Mouse (Mus musculus) heart, embryonic 13.5 days (tissue): ENCODE data around the gene Gm3336. TPM values are rescaled to one million over a fixed set of nuclear protein-coding genes. Genes with fewer than 3 reads are reported as not detected.

ENCODE experiments used
- ATAC-seq: fragments of 200-750 bp; cut with Nextera tagmentation; 2 replicates; pipeline ENCODE4 v1.8.0; 2017; ENCODE audit warnings: moderate TSS enrichment; ENCODE audit not compliant: insufficient number of reproducible peaks, low FRiP score, low TSS enrichment; ENCODE audit errors: extremely low read depth
- H3K27ac ChIP-seq: fragments of 300-500 bp; sonication (generic); replicated peaks from 2 replicates; pipeline ENCODE4 v1.5.1; 2015; ENCODE audit warnings: moderate library complexity, mild to moderate bottlenecking, inconsistent platforms
- H3K27me3 ChIP-seq: fragments of 300-500 bp; sonication (generic); replicated peaks from 2 replicates; pipeline ENCODE4 v1.6.1; 2015; ENCODE audit warnings: mild to moderate bottlenecking, inconsistent platforms
- H3K36me3 ChIP-seq: fragments of 300-500 bp; sonication (generic); 2 replicates; pipeline ENCODE4 v1.6.1; 2015; ENCODE audit warnings: mild to moderate bottlenecking, inconsistent platforms
- H3K4me1 ChIP-seq: fragments of 300-500 bp; sonication (generic); 2 replicates; pipeline ENCODE4 v1.6.1; 2015; ENCODE audit warnings: inconsistent platforms
- H3K4me2 ChIP-seq: fragments of 300-500 bp; sonication (generic); 2 replicates; pipeline ENCODE4 v1.6.1; 2015; ENCODE audit warnings: inconsistent platforms, mild to moderate bottlenecking, moderate library complexity
- H3K4me3 ChIP-seq: fragments of 300-500 bp; sonication (generic); 2 replicates; pipeline ENCODE4 v1.5.1; 2015; ENCODE audit warnings: moderate library complexity, mild to moderate bottlenecking, inconsistent platforms
- H3K9ac ChIP-seq: fragments of 300-500 bp; sonication (generic); 2 replicates; pipeline ENCODE4 v1.6.1; 2015; ENCODE audit warnings: inconsistent platforms, mild to moderate bottlenecking, moderate library complexity
- H3K9me3 ChIP-seq: fragments of 300-500 bp; sonication (generic); 2 replicates; pipeline ENCODE4 v1.6.1; 2016; ENCODE audit warnings: inconsistent platforms
- WGBS: fragments of 180-500 bp; shearing (Covaris S2); methylation state at CpG from one replicate; pipeline ENCODE4 v1.1.7; 2015; ENCODE audit warnings: mixed read lengths; 5-methylcytosine and 5-hydroxymethylcytosine counted together
- polyA plus RNA-seq: library from polyadenylated mRNA; unstranded; fragments of >200 nt; fragmentation: Nextera tagmentation; extraction: Ambion mirVana; gene quantifications from 2 replicates; pipeline ENCODE4 v1.2.1, GENCODE M21; 2015

Gm3336 gene
- polyA plus RNA-seq, 1 experiment from 2014 or later = not detected

DNA sequence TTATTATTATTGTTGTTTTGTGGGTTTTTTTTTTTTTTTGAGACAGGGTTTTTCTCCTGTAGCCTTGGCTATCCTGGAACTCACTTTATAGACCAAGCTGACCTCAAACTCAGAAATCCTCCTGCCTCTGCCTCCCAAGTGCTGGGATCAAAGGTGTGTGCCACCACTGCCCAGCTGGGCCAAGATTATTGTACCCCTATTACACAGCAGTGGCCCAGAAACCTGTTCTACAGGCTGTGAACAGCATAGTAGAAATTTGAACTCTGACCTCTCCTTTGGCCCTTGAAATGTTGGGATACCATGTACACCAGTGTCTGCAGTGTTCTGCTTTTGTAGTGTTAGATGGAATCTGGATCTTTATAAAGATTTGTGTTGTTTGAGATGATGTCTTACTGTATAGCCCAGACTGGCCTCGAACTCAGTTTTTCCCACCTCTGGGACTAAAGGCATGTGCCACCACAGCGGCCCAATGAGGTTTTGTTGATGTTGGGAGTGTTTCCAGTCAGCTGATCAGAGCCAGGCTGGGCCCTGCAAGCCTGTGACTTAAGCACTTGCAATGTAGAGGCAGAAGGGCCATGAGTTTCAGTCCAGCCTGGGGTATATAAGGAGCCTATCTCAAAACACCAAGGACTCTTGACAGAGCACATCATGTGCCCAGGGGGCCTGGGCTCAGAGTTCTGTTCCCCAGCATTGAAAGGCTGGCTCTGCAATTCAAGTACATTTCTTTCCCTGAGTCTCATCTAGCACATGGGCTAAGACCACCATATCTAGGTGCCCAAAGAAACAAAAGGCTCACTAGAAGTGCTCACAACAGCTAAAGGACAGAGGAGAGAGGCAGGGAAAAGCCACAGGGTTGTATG, 16.1 kb upstream of the Gm3336 start:
- no peak for ATAC-seq
- Histone ChIP-seq H3K4me2 (peak overlapping the region; percentile 87), H3K27me3 (no peaks in the 10 kb centered on the region), H3K36me3 (peaks cover 28% of the 10 kb centered on the region), H3K9me3 (no peaks in the 10 kb centered on the region), H3K27ac (peak overlapping the region; percentile 40; the same call in 1 of the 2 replicates), H3K4me3 (no peak overlapping the region; the same call in 1 of the 2 replicates), H3K9ac (peak overlapping the region; percentile 58), H3K4me1 (peaks cover 36% of the 10 kb centered on the region)
- 87% methylated on average over 2 of the region's 2 CpGs for WGBS

DNA sequence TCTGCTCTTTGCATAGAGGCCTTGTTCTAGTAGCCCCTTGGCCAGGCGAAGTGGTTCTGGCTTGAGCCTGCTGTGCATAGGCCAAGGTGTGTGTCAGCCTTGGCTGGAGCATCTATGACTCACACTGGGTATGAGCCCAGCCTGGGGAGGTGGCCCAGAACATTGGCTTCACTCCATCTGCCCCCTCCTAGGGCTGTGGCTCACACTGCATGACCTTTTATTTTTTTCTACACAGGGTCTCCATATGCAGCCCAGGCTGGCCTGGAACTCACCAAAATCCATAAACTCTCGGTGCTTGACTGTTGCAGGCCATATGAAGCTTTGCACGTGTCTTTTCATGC, 15.5 kb upstream of the Gm3336 start:
- WGBS = 62% methylated on average over 3 of the region's 3 CpGs
- peak overlapping the region; percentile 40; the same call in 1 of the 2 replicates for H3K27ac ChIP-seq
- ATAC-seq = no peak

DNA sequence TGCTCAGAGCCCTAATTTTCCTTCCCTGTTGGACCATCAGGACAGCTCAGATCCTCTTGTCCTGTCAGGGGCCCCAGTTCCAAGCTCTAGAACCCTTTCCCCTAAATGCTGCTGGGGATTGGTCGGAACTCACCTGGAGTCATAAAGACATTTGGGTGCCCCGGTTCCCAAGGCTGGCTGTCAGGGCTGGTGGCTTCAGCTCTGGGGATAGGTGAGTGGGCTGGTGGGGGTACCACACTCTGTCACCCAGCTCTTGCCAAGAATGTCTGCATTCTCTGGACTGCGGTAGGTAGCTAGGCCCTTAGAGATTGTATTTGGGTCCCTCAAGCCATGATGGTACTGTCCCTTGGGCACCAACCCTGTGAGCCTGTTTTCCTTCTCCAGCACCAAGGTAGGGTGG, 15.1 kb upstream of the Gm3336 start, which contains the start of gene Iqcn:
Iqcn (plus strand) TSS at position 171 of the 400 bp plus-strand sequence.
- Histone ChIP-seq H3K9me3 (no peaks in the 10 kb centered on the region), H3K27ac (peak within 1 kb of the TSS; percentile 40; the same call in 1 of the 2 replicates), H3K27me3 (no peaks in the 10 kb centered on the region), H3K4me2 (peak within 1 kb of the TSS; percentile 87), H3K4me1 (peaks cover 26% of the 10 kb centered on the region), H3K9ac (peak within 1 kb of the TSS; percentile 58), H3K36me3 (peaks cover 28% of the 10 kb centered on the region), H3K4me3 (no peak within 1 kb of the TSS; the same call in 1 of the 2 replicates)
- ATAC-seq = no peak
- 80% methylated on average over 3 of the region's 3 CpGs for WGBS

More for the DNA sequence above, 15.5 kb upstream of the Gm3336 start:
- peaks cover 28% of the 10 kb centered on the region for H3K36me3 ChIP-seq
- H3K4me2 ChIP-seq = peak overlapping the region; percentile 87; the same call in 1 of the 2 replicates
- H3K9ac ChIP-seq = peak overlapping the region; percentile 58
- no peak overlapping the region; the same call in 1 of the 2 replicates for H3K4me3 ChIP-seq
- H3K9me3 ChIP-seq = no peaks in the 10 kb centered on the region
- H3K4me1 ChIP-seq = peaks cover 30% of the 10 kb centered on the region
- H3K27me3 ChIP-seq = no peaks in the 10 kb centered on the region

DNA sequence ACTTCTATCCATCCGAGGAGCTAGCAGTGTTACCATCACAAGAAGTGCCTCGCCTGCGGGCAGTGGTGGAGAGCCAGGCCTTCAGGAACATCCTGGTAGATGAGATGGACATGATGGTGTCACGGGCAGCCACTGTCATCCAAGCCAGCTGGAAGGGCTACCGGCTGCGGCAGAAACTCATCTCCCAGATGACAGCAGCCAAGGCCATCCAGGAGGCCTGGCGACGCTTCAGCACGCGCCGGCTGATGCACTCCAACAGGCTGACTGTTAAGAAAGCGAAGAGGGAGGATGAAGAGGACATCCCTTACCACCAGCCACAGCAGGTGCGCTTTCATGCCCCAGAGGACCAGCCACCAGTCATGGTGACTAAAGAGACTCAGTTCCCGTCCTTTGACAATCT, 10.1 kb upstream of the Gm3336 start:
- Histone ChIP-seq H3K9me3 (no peaks in the 10 kb centered on the region), H3K27ac (no peak overlapping the region), H3K4me3 (no peak overlapping the region), H3K36me3 (peaks cover 4% of the 10 kb centered on the region), H3K9ac (0 out of 2 replicates have a peak overlapping the region, but pooled peaks have one; percentile 47), H3K4me1 (0 out of 2 replicates have a peak, but pooled peaks cover under 1% of the 10 kb centered on the region), H3K4me2 (no peak overlapping the region), H3K27me3 (0 out of 2 replicates have a peak, but pooled peaks cover 8% of the 10 kb centered on the region)
- 78% methylated on average over 14 of the region's 14 CpGs for WGBS
- ATAC-seq = no peak

DNA sequence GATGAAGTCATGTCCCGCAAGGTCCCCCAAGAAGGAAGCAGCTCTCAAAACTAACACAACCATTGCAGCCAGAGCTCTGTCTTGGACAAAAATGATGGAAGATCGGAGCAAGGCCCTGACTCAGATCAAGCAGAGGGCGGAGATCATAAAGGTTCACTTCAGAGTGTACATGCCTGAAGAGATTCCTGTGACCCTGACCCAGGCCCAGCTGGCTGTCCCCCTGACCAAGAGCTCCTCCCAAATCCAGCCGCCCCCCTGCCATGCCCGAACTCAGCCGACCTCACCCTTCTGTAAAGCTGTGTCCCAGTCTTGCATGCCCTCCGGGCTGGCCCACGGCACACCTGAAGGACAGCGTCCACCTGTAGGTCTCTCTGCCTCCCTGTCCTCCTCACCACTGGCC, 8.5 kb upstream of the Gm3336 start:
- WGBS = 82% methylated on average over 9 of the region's 9 CpGs
- no peak overlapping the region for H3K27ac ChIP-seq
- H3K9me3 ChIP-seq = no peaks in the 10 kb centered on the region
- no peak overlapping the region for H3K9ac ChIP-seq
- H3K27me3 ChIP-seq = 0 out of 2 replicates have a peak, but pooled peaks cover 13% of the 10 kb centered on the region
- no peaks in the 10 kb centered on the region for H3K4me1 ChIP-seq
- H3K4me2 ChIP-seq = no peak overlapping the region
- no peak; the same call in 1 of the 2 replicates for ATAC-seq
- no peak overlapping the region for H3K4me3 ChIP-seq
- H3K36me3 ChIP-seq = no peaks in the 10 kb centered on the region

DNA sequence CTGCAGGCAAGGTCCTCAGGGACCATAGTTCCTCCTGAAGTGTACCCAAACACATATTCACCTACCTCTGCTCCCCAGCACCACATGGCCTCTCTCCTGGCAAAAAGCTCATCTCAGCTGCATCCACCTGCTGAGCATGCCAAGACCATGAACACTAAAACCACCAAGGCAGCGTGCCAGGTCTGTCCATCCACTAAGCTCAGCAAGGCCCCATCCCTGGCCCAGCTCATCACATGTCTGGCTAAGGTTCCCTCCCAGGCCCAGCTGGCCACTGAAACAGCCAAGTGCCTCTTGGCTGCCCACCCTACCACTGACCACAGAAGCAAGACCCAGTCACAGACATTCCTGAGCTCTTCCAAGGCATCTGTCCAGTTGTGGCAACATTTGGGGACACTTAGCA, 8.0 kb upstream of the Gm3336 start:
- H3K27ac ChIP-seq = no peak overlapping the region
- no peak overlapping the region for H3K4me3 ChIP-seq
- no peaks in the 10 kb centered on the region for H3K9me3 ChIP-seq
- H3K4me2 ChIP-seq = no peak overlapping the region
- no peak overlapping the region for H3K9ac ChIP-seq
- no peaks in the 10 kb centered on the region for H3K36me3 ChIP-seq
- 77% methylated on average over 1 of the region's 1 CpGs for WGBS
- ATAC-seq = no peak
- H3K27me3 ChIP-seq = 0 out of 2 replicates have a peak, but pooled peaks cover 13% of the 10 kb centered on the region
- no peaks in the 10 kb centered on the region for H3K4me1 ChIP-seq

DNA sequence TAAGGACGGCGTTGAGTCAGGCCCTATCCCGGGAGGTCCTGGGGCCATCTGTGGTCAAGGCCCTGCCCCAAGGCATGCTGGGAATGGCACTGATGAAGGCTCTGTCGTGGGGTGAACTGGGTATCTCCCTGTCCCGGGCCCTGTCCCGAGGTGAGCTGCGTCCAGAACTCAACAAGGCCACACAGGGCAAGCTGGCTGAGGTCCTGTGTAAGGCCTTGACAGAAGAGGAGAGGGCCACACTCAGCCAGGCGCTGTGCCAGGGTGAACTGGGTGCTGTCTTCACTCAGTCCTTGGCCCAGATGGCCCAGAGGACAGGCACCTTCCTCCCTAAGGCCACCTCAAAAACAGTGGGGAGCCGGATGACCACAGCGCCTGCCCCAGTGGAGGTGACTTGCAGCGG, 7.3 kb upstream of the Gm3336 start:
- H3K27me3 ChIP-seq = 0 out of 2 replicates have a peak, but pooled peaks cover 13% of the 10 kb centered on the region
- no peak overlapping the region for H3K4me3 ChIP-seq
- H3K4me1 ChIP-seq = no peaks in the 10 kb centered on the region
- H3K9ac ChIP-seq = no peak overlapping the region
- no peak overlapping the region for H3K4me2 ChIP-seq
- no peak overlapping the region for H3K27ac ChIP-seq
- 77% methylated on average over 11 of the region's 11 CpGs for WGBS
- no peaks in the 10 kb centered on the region for H3K36me3 ChIP-seq
- H3K9me3 ChIP-seq = no peaks in the 10 kb centered on the region
- no peak for ATAC-seq

DNA sequence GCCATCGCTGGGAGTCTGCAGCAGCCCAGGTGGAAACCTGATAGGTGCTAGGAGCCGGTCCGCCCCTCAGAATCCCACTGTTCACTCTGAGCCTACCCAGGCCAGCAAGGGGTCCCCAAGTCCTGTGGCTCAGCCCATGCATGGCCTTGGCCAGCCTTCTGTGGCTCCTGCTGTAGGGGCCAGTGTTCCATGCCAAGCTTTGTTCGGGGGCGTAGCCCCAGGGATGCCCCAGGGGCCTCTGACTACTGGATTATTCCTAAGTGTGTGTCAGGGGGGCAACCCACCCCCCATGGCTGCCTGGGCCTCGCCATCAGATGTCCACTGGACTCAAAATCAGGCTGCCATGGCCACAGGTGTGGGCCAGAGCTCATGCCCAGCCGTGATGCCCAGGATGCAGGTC, 4.4 kb upstream of the Gm3336 start:
- Histone ChIP-seq H3K4me2 (no peak overlapping the region), H3K4me3 (no peak overlapping the region), H3K9ac (no peak overlapping the region), H3K36me3 (no peaks in the 10 kb centered on the region), H3K9me3 (no peaks in the 10 kb centered on the region), H3K27ac (no peak overlapping the region), H3K4me1 (no peaks in the 10 kb centered on the region), H3K27me3 (peaks cover 39% of the 10 kb centered on the region)
- 75% methylated on average over 7 of the region's 7 CpGs for WGBS
- no peak for ATAC-seq

DNA sequence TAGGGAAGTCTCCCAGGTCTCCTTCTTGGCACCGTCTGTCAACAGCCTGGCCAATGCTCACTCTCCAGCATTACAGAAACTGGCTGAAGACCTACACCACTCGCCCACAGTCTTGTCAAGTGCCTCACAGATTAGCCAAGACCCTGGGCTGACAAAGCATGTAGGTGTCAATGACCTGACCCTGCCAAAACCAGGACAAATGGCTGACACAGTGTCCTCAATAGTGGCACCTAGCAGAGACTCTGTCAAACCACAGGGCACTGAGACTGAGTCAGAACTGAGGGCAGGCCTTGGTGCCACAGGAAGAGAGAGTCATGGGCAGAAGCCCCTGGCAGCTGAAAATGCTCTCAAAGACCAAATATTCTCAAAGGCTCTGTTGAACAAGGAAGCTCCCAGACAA, 3.3 kb upstream of the Gm3336 start:
- Histone ChIP-seq H3K4me2 (no peak overlapping the region), H3K4me3 (no peak overlapping the region), H3K9me3 (no peaks in the 10 kb centered on the region), H3K27ac (no peak overlapping the region), H3K4me1 (no peaks in the 10 kb centered on the region), H3K27me3 (peaks cover 50% of the 10 kb centered on the region), H3K9ac (no peak overlapping the region), H3K36me3 (no peaks in the 10 kb centered on the region)
- no peak for ATAC-seq
- WGBS = 42% methylated on average over 2 of the region's 2 CpGs

DNA sequence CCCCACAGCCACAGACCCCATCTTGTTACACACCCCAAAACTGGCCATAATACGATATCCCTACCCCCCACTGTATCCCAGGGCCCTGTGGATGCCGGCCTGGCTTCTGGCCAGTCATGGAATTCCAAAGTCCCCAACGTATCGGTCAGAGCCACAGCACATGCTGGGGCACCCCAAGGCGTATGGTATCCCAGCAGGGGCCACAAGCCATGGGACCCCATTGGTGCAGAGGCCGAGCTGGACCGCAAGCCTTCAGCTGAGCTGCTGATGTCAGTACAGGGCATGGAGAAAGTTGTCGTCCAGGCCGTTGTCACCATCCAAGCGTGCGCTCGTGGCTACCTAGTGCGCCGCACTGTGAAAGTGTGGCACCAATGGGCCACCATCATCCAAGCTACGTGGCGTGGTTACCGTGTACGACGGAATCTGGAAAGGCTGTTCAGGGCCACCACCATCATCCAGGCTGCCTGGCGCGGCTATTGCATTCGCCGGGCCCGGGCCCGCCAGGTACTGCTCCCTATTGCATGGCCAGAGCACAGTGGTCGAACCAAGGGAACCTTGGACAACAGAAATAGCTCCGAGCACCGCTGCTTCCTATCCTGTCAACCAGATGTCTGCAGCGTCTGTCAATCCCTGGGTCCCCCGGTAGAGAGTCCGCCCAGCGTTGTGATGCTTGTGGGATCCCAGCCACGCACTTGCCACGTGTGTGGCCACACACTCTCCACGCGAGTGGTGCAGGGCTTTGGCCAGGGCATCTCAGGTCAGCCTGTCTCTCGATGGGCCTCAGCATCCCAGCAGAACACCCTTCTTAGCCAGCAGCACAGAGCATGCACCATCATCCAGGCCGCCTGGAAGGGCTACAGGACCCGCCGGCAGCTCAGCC, 1.6 kb upstream of the Gm3336 start:
- Histone ChIP-seq H3K4me1 (no peaks in the 10 kb centered on the region), H3K9ac (no peak overlapping the region), H3K27me3 (peaks cover 54% of the 10 kb centered on the region), H3K36me3 (no peaks in the 10 kb centered on the region), H3K9me3 (no peaks in the 10 kb centered on the region), H3K27ac (no peak overlapping the region), H3K4me2 (no peak overlapping the region), H3K4me3 (no peak overlapping the region)
- WGBS = 76% methylated on average over 40 of the region's 40 CpGs
- ATAC-seq = no peak

DNA sequence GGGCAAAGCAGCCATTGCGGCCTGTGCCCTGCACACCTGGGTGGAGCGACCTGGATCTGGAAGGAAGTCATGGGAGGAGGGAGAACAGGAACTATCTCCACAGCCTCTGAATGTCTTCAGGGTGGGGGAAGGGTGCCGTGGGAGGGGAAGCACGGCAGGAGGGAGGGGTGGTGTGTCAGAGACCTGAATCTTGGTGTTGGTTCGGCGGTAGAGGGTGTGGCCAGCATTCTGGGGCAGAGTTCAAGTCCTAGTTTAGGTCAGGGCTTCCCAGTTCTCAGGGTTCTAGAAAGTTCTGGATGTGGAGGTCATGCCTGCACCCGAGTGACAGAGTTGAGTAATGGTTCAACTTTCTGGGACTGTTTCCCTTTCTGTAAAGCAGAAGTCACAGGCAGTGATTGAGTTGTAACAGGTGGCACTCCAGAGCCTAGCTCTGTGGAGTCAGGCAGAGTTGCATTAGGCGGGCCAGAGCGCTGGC, 1.5 kb downstream of the Gm3336 start:
- peaks cover 60% of the 10 kb centered on the region for H3K27me3 ChIP-seq

More for the DNA sequence above, 1.5 kb downstream of the Gm3336 start:
- Histone ChIP-seq H3K4me2 (no peak overlapping the region), H3K4me1 (no peaks in the 10 kb centered on the region), H3K4me3 (no peak overlapping the region), H3K9ac (no peak overlapping the region), H3K27ac (no peak overlapping the region), H3K36me3 (no peaks in the 10 kb centered on the region), H3K9me3 (no peaks in the 10 kb centered on the region)
- 42% methylated on average over 9 of the region's 9 CpGs for WGBS
- no peak for ATAC-seq
